Mouse (Mus musculus) forebrain, embryonic 14.5 days (tissue): ENCODE results near the gene Lcn6. TPM values are rescaled to one million over a fixed set of nuclear protein-coding genes. Genes with fewer than 3 reads are reported as not detected.
A peak's percentile ranks its signal among the peaks of the same experiment; 100 is the strongest.

Experiments
- ATAC-seq: fragments of 200-750 bp; cut with Nextera tagmentation; 2 replicates; pipeline ENCODE4 v1.8.0; 2017; ENCODE audit warnings: mild to moderate bottlenecking, moderate library complexity
- DNase-seq: peaks from one replicate; pipeline ENCODE4 v3.0.0-alpha.2; 2015; ENCODE audit warnings: low spot score
- H3K27ac ChIP-seq: fragments of 300-500 bp; sonication (generic); 2 replicates; pipeline ENCODE4 v1.5.1; 2014; ENCODE audit warnings: low read depth, mild to moderate bottlenecking, control low read depth, low read length, moderate library complexity
- H3K27me3 ChIP-seq: fragments of 300-500 bp; sonication (generic); replicated peaks from 2 replicates; pipeline ENCODE4 v1.6.1; 2014; ENCODE audit warnings: low read length, control low read depth, mixed read lengths; ENCODE audit not compliant: control insufficient read depth, insufficient read depth
- H3K36me3 ChIP-seq: fragments of 300-500 bp; sonication (generic); 2 replicates; pipeline ENCODE4 v1.6.1; 2014; ENCODE audit warnings: low read length, control low read depth; ENCODE audit not compliant: control insufficient read depth, insufficient read depth
- H3K4me1 ChIP-seq: fragments of 300-500 bp; sonication (generic); 2 replicates; pipeline ENCODE4 v1.6.1; 2014; ENCODE audit warnings: antibody characterized with exemption, low read length, control low read depth; ENCODE audit not compliant: control insufficient read depth, insufficient read depth
- H3K4me2 ChIP-seq: fragments of 300-500 bp; sonication (generic); 2 replicates; pipeline ENCODE4 v1.6.1; 2014; ENCODE audit warnings: mild to moderate bottlenecking, control low read depth, low read length
- H3K4me3 ChIP-seq: fragments of 300-500 bp; sonication (generic); 2 replicates; pipeline ENCODE4 v1.5.1; 2014; ENCODE audit warnings: low read depth, low read length, control low read depth
- H3K9ac ChIP-seq: fragments of 300-500 bp; sonication (generic); 2 replicates; pipeline ENCODE4 v1.6.1; 2014; ENCODE audit warnings: mild to moderate bottlenecking, low read length, control low read depth, moderate library complexity
- H3K9me3 ChIP-seq: fragments of 300-500 bp; sonication (generic); replicated peaks from 2 replicates; pipeline ENCODE4 v1.6.1; 2016; ENCODE audit warnings: low read length, control low read depth, mixed read lengths; ENCODE audit not compliant: control insufficient read depth
- WGBS: fragments of 180-500 bp; shearing (Covaris S2); extraction: QIAGEN DNeasy Blood & Tissue Kit; methylation state at CpG from one replicate; pipeline ENCODE4 v1.1.7; 2014; 5-methylcytosine and 5-hydroxymethylcytosine counted together
- polyA plus RNA-seq: library from polyadenylated mRNA; unstranded; fragments of >200 nt; fragmentation: Nextera tagmentation; extraction: Ambion mirVana; gene quantifications from 2 replicates; pipeline ENCODE4 v1.2.1, GENCODE M21; 2014

Lcn6 gene
- polyA plus RNA-seq, 1 experiment from 2014 or later, result not detected

DNA sequence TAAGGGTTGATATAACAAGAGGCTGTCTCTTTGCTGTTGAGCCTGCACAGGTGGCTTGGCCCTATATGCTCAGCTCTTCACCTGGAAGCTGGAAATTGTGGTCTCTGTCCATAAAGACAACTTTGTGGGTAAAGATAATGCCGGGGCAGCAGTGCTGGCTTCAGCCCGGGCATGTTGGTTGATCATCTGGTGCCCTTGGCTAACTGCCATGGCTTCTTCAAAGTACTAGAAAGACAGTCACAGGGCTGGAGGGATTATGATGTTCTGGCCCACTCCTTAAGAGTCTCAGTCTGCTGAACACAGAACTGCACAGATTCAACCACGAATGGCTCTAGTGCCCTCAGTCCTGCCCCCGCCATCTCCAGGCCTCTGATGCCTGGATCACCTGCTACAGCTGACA lies 19.3 kb upstream of the Lcn6 start:
- no peak overlapping the region for H3K27ac ChIP-seq
- H3K4me3 ChIP-seq, result no peak overlapping the region
- no peaks in the 10 kb centered on the region for H3K36me3 ChIP-seq
- WGBS, result 75% methylated on average over 4 of the region's 4 CpGs
- H3K4me1 ChIP-seq, result no peaks in the 10 kb centered on the region
- no peaks in the 10 kb centered on the region for H3K27me3 ChIP-seq
- H3K9me3 ChIP-seq, result no peaks in the 10 kb centered on the region
- no peak overlapping the region for H3K4me2 ChIP-seq
- peak; percentile 1 for DNase-seq
- no peak overlapping the region for H3K9ac ChIP-seq
- ATAC-seq, result no peak

DNA sequence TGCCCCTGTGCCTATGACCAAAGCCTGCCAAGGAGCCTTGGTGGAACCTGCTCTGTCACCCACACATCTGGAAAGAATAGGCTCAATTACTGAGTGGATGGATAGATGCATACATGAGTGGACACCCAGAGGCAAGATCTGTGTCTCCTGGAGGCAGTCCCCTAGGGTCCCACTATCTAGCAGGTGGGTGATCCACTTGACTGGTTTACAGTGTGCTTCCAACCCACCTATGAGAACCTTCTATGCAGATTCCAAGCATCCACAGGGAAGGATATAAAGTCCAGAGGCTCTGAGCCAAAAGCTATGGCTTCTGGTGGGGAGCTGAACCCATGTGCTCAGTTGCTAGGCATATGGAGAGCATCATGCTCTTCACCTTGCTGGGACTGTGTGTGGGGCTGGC lies 18.9 kb upstream of the Lcn6 start, which contains the start of gene Lcn5:
Gene Lcn5, plus strand, starts transcription at position 301 of the 400 bp plus-strand sequence.
- ATAC-seq (no peak), DNase-seq (no peak)
- Histone ChIP-seq H3K4me1 (no peaks in the 10 kb centered on the region), H3K9ac (no peak within 1 kb of the TSS), H3K9me3 (no peaks in the 10 kb centered on the region), H3K27me3 (no peaks in the 10 kb centered on the region), H3K4me3 (no peak within 1 kb of the TSS), H3K4me2 (no peak within 1 kb of the TSS), H3K27ac (no peak within 1 kb of the TSS), H3K36me3 (no peaks in the 10 kb centered on the region)

DNA sequence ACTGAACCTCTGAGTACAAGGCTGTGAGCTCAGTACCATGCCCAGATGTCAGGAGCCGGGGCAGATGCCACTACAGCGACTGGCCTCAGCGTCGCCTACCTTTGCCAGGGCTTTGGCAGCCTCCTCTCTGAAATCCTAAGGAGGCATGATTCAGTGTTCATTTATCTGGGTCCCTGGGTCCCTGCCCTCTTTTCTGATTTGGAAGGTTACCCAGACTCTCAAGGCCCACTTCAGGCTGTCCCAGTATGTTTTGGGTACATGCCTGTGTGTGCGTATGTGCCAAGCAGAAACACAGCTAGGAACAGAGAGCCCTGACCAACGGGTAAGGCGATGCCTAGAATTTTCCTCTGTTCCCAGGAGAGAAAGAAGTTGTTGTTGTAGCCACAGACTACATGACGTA lies 16.3 kb upstream of the Lcn6 start:
- Histone ChIP-seq H3K4me3 (no peak overlapping the region), H3K4me2 (no peak overlapping the region), H3K27me3 (no peaks in the 10 kb centered on the region), H3K9ac (no peak overlapping the region), H3K4me1 (no peaks in the 10 kb centered on the region), H3K36me3 (no peaks in the 10 kb centered on the region), H3K9me3 (no peaks in the 10 kb centered on the region), H3K27ac (no peak overlapping the region)
- no peak for ATAC-seq
- WGBS, result 95% methylated on average over 8 of the region's 8 CpGs
- DNase-seq, result no peak

DNA sequence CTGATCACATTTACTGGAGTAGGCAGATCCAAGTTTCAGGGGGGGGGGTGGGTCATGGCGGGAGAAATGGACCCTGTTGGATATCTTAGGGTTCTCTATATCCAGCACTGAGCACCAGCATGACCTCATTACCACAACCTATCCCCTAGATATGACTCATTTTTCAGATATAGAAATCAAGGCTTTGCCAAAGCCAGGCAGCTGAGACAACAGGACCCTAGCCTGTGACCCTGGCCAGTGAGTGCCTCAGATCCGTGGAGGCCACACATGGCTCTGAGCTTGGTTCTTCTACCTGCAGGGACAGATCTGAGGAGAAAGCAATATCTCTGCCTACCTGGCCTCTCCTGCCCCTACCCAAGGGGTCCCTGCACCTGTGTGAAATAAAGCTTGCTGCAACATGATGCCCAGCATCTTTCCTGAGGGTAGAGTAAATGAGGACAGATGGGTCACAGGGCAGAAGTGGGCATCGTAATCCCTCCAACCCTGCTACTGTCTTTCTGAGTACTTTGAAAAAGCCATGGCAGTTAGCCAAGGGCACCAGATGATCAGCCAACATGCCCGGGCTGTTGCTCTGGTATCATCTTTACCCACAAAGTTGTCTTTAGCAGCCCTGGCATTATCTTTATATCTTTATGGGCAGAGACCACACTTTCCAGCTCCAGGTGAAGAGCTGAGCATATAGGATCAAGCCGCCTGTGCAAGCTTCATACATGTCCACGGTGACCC lies 15.2 kb upstream of the Lcn6 start:
- Histone ChIP-seq H3K4me1 (no peaks in the 10 kb centered on the region), H3K4me2 (no peak overlapping the region), H3K9me3 (no peaks in the 10 kb centered on the region), H3K36me3 (no peaks in the 10 kb centered on the region), H3K9ac (no peak overlapping the region), H3K4me3 (no peak overlapping the region), H3K27ac (no peak overlapping the region), H3K27me3 (no peaks in the 10 kb centered on the region)
- no peak for DNase-seq
- 84% methylated on average over 6 of the region's 6 CpGs for WGBS
- ATAC-seq, result no peak

DNA sequence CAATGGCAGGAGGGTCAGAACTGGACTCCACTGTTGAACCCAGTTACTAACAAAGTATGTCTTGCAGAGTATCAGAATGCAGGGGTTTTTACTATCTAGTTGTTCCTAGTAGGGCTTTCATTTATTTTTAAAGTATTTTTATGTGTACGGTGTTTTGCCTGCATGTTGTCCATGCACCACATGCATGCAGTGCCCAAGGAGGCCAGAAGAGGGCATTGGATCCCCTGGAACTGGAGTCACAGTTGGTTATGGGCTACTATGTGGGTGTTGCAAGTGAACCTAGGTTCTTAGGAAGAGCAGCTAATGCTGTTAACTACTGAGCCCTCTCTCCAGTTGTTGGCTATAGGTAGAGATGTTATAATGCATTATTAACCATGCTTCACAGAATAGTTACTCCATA lies 13.1 kb upstream of the Lcn6 start:
- no peak overlapping the region for H3K9ac ChIP-seq
- no peaks in the 10 kb centered on the region for H3K4me1 ChIP-seq
- H3K4me3 ChIP-seq, result no peak overlapping the region
- no peak overlapping the region for H3K27ac ChIP-seq
- no peak for ATAC-seq
- WGBS, result 63% methylated on average over 1 of the region's 1 CpGs
- no peaks in the 10 kb centered on the region for H3K9me3 ChIP-seq
- peak; percentile 27 for DNase-seq
- no peak overlapping the region for H3K4me2 ChIP-seq
- no peaks in the 10 kb centered on the region for H3K36me3 ChIP-seq
- no peaks in the 10 kb centered on the region for H3K27me3 ChIP-seq

DNA sequence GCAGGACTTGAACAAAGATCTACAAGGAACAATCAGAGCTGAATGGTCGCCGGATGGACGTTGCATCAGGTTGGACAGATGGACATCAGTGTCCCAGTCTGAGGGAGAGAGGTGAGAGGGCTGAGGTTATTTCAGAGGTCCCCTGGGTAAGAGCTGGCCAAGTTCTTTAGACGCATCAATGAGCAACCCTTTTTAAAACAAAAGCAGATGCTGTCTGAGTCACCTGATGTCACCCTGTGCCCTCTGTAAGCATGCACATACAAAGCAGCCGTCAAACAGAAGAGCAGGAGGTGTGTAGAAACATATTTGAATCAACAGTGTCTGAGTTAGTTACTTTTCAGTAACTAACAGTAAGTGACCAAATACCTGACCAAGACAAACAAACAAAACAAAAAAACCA lies 12.5 kb upstream of the Lcn6 start:
- no peak overlapping the region for H3K9ac ChIP-seq
- DNase-seq, result no peak
- no peaks in the 10 kb centered on the region for H3K36me3 ChIP-seq
- H3K4me1 ChIP-seq, result no peaks in the 10 kb centered on the region
- H3K27ac ChIP-seq, result no peak overlapping the region
- no peak overlapping the region for H3K4me2 ChIP-seq
- H3K9me3 ChIP-seq, result no peaks in the 10 kb centered on the region
- 89% methylated on average over 5 of the region's 5 CpGs for WGBS
- ATAC-seq, result no peak
- H3K27me3 ChIP-seq, result no peaks in the 10 kb centered on the region
- H3K4me3 ChIP-seq, result no peak overlapping the region

DNA sequence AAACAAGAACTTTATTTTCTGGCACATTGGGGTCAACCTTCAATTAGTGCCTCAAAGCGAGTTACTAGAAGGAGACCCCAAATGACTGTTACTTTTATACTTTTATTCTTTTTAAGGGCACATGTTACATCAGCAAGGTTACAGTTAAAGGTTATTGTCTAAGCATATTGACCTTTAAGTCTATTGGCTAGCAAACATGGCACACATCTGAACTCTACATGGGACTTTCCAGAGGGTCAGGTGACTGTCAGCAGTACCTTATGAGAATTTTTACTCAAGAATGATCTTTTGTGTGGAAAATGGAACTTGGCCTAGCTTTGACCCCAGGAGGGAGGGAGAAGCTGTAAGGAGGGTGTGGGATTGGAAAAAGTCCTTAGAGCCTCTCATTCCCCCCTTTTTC lies 10.1 kb upstream of the Lcn6 start:
- Histone ChIP-seq H3K36me3 (no peaks in the 10 kb centered on the region), H3K27ac (no peak overlapping the region), H3K27me3 (no peaks in the 10 kb centered on the region), H3K9me3 (no peaks in the 10 kb centered on the region), H3K4me3 (no peak overlapping the region), H3K4me1 (no peaks in the 10 kb centered on the region), H3K4me2 (no peak overlapping the region), H3K9ac (no peak overlapping the region)
- ATAC-seq (no peak), DNase-seq (no peak)
- WGBS, result 77% methylated on average over 1 of the region's 1 CpGs

DNA sequence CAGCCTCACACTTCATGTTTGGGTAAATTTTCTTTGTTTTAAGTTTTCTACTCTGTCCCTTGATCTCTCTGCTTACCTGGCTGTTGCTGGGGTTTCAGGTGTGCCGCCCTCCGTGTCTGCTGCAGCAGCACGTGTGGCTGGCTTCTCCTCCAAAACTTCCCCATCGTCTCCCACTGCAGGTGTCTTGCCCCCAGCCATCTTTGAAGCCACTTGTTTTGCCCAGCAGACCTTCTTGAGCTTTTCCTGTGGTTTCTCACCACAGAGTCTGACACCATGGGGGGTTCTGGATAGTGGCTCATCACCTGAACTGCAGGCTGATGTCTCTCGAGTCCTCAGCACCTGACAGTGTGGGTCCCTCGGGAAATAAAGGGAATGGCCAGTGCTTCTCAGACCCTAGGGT lies 3.0 kb downstream of the Lcn6 start:
- Histone ChIP-seq H3K27me3 (no peaks in the 10 kb centered on the region), H3K27ac (no peak overlapping the region), H3K4me3 (no peak overlapping the region), H3K9ac (no peak overlapping the region), H3K9me3 (no peaks in the 10 kb centered on the region), H3K36me3 (no peaks in the 10 kb centered on the region), H3K4me1 (no peaks in the 10 kb centered on the region), H3K4me2 (no peak overlapping the region)
- 82% methylated on average over 6 of the region's 6 CpGs for WGBS
- ATAC-seq (no peak), DNase-seq (no peak)

DNA sequence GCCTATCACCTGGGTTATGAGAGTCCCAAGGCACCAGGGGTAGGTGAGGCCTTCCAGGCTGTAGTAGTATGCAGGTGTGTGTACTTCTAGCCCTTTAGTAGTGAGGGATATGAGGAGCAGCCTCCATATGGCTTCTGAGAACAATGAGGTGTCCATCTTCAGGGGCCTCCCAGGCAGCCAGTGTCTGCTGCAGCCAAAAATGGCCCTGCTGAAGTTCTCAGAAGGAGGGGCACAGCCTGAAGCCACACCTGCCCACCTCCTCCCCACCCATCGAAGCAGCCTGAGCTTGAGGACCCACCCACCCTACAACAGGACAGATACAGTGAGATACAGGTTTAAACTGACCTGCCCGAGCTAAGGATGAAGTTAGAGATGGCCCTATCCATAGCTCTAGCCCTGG lies 5.8 kb downstream of the Lcn6 start, which contains the start of gene Lcn10:
Gene Lcn10, plus strand, starts transcription at position 301 of the 400 bp plus-strand sequence.
- no peak within 1 kb of the TSS for H3K4me2 ChIP-seq
- no peaks in the 10 kb centered on the region for H3K4me1 ChIP-seq
- H3K4me3 ChIP-seq, result no peak within 1 kb of the TSS
- DNase-seq (no peak), ATAC-seq (no peak)
- no peaks in the 10 kb centered on the region for H3K36me3 ChIP-seq
- no peaks in the 10 kb centered on the region for H3K27me3 ChIP-seq
- 65% methylated on average over 2 of the region's 2 CpGs for WGBS
- no peak within 1 kb of the TSS for H3K9ac ChIP-seq
- no peaks in the 10 kb centered on the region for H3K9me3 ChIP-seq
- H3K27ac ChIP-seq, result no peak within 1 kb of the TSS
